Mouse (Mus musculus) megakaryocyte, embryonic 14.5 days (primary cell): ENCODE measurements around the gene Klhl9.

ENCODE experiments used
- FLI1 ChIP-seq: IDR thresholded peaks from 2 replicates; pipeline ENCODE4 v1.6.1; 2012; ENCODE audit warnings: low read length, inconsistent platforms, mixed read lengths
- GATA1 ChIP-seq: IDR thresholded peaks from 3 replicates; pipeline ENCODE4 v1.6.1; 2012; ENCODE audit warnings: mixed read lengths, low read length, inconsistent platforms, borderline replicate concordance

GRCm38 (mm10) chr4:88715059-88715458 lies 7.2 kb downstream of the Klhl9 start:
- TF ChIP-seq FLI1 (no peak), GATA1 (no peak)
